Mouse (Mus musculus): ENCODE measurements at regions not wholly inside any gene's neighbourhood (a gene's known extent, or its start where the extent isn't known, plus 50 kb on each side); places are given as distances from the start of the nearest gene placed in this dataset.

DNA sequence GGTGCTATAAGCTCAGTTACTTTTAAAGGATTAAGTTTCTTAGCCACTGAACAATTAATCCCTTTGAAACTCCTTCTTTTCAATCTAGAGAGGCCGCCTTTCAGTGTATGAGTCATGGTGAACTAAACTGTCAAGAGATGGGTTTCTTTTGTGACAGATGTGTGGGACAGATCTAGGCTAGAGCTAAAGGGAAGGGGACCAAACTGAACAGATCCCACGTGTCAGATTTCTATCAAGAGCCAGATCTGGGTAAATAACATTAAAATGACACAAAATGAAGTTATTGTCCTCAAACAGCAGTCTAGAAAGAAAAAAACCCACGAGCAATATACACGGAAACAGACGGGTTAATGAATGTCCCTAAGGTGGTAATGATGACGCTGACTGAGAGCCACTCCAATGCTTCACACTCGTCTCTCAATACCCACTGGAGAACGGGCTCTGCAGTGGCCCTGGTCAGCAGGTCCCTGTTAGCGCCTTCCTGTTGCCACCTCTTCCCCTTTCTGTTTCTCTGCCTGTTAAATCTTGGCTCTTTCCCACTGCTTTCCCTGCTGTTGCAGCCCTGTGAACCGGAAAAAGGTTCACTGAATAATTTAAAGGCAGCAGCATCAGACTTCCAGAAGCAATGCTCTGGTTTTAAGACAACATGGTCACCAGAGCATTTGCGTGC is 52.7 kb upstream of the Rab3gap2 start:
- H3K4me3 ChIP-seq (ENCODE audit: low read depth, low read length), result no peak overlapping the region
- H3K9me3 ChIP-seq (replicated peaks; ENCODE audit: control insufficient read depth, low read length), result no peaks in the 10 kb centered on the region
- H3K9ac ChIP-seq (ENCODE audit: low read depth, low read length), result no peak overlapping the region
- 66% methylated on average over 11 of the region's 11 CpGs for WGBS (ENCODE audit: insufficient replicate concordance)
- ATAC-seq (replicated peaks; ENCODE audit: insufficient number of reproducible peaks, low FRiP score, low TSS enrichment), result no peak
- H3K27ac ChIP-seq (ENCODE audit: low read depth, low read length), result no peak overlapping the region
- H3K4me2 ChIP-seq, result no peak overlapping the region
- no peaks in the 10 kb centered on the region for H3K4me1 ChIP-seq (ENCODE audit: control insufficient read depth, insufficient read depth, low read length)
- no peaks in the 10 kb centered on the region for H3K36me3 ChIP-seq (ENCODE audit: control insufficient read depth, insufficient read depth, low read length)
- H3K27me3 ChIP-seq (ENCODE audit: control insufficient read depth, insufficient read depth, low read length), result no peaks in the 10 kb centered on the region

GRCm38 (mm10) chr1:185150431-185151129 is 53.3 kb upstream of the Rab3gap2 start:
- Histone ChIP-seq H3K27me3 (ENCODE audit: control insufficient read depth, insufficient read depth, low read length) (no peaks in the 10 kb centered on the region), H3K27ac (ENCODE audit: low read depth, low read length) (no peak overlapping the region), H3K4me2 (no peak overlapping the region), H3K4me1 (ENCODE audit: control insufficient read depth, insufficient read depth, low read length) (no peaks in the 10 kb centered on the region), H3K9me3 (replicated peaks; ENCODE audit: control insufficient read depth, low read length) (no peaks in the 10 kb centered on the region), H3K4me3 (ENCODE audit: low read depth, low read length) (no peak overlapping the region), H3K9ac (ENCODE audit: low read depth, low read length) (no peak overlapping the region), H3K36me3 (ENCODE audit: control insufficient read depth, insufficient read depth, low read length) (no peaks in the 10 kb centered on the region)
- 81% methylated on average over 15 of the region's 15 CpGs for WGBS (ENCODE audit: insufficient replicate concordance)
- ATAC-seq (replicated peaks; ENCODE audit: insufficient number of reproducible peaks, low FRiP score, low TSS enrichment), result no peak

DNA sequence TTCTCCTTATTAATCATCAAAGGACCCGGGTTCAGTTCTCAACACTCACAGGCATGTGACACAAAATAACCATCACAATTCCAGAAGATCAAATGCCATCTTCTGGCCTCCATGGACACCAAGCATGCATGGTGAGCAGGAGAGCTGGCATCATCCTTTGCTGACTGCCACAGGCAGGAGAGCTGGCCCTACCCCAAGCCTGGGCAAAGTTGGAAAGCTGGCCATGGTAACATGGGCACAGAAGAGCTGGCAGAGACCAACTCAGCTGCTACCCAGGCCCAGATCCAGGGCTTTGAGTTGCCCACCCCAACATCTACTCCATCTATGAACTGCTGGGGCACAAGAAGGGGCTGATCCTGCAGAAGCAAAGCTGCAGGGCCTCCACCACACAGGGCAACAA is 59.1 kb upstream of the Rab3gap2 start:
- Histone ChIP-seq H3K27me3 (ENCODE audit: control insufficient read depth, insufficient read depth, low read length) (no peaks in the 10 kb centered on the region), H3K9ac (ENCODE audit: low read depth, low read length) (no peak overlapping the region), H3K4me1 (ENCODE audit: control insufficient read depth, insufficient read depth, low read length) (no peaks in the 10 kb centered on the region), H3K4me3 (ENCODE audit: low read depth, low read length) (no peak overlapping the region), H3K36me3 (ENCODE audit: control insufficient read depth, insufficient read depth, low read length) (no peaks in the 10 kb centered on the region), H3K4me2 (no peak overlapping the region), H3K27ac (ENCODE audit: low read depth, low read length) (no peak overlapping the region), H3K9me3 (replicated peaks; ENCODE audit: control insufficient read depth, low read length) (no peaks in the 10 kb centered on the region)
- ATAC-seq (replicated peaks; ENCODE audit: insufficient number of reproducible peaks, low FRiP score, low TSS enrichment), result no peak
- WGBS (ENCODE audit: insufficient replicate concordance), result 68% methylated on average over 1 of the region's 1 CpGs

GRCm38 (mm10) chr1:185144006-185144405 is 59.9 kb upstream of the Rab3gap2 start:
- no peak overlapping the region for H3K9ac ChIP-seq (ENCODE audit: low read depth, low read length)
- H3K9me3 ChIP-seq (replicated peaks; ENCODE audit: control insufficient read depth, low read length), result no peaks in the 10 kb centered on the region
- 86% methylated on average over 15 of the region's 15 CpGs for WGBS (ENCODE audit: insufficient replicate concordance)
- ATAC-seq (replicated peaks; ENCODE audit: insufficient number of reproducible peaks, low FRiP score, low TSS enrichment), result no peak
- H3K4me2 ChIP-seq, result no peak overlapping the region
- H3K36me3 ChIP-seq (ENCODE audit: control insufficient read depth, insufficient read depth, low read length), result no peaks in the 10 kb centered on the region
- H3K4me3 ChIP-seq (ENCODE audit: low read depth, low read length), result no peak overlapping the region
- H3K27me3 ChIP-seq (ENCODE audit: control insufficient read depth, insufficient read depth, low read length), result no peaks in the 10 kb centered on the region
- no peak overlapping the region for H3K27ac ChIP-seq (ENCODE audit: low read depth, low read length)
- no peaks in the 10 kb centered on the region for H3K4me1 ChIP-seq (ENCODE audit: control insufficient read depth, insufficient read depth, low read length)

- ATAC-seq (replicated peaks; ENCODE audit: insufficient number of reproducible peaks, low FRiP score, low TSS enrichment), result no peak
- no peak overlapping the region for H3K27ac ChIP-seq (ENCODE audit: low read depth, low read length)
- H3K27me3 ChIP-seq (ENCODE audit: control insufficient read depth, insufficient read depth, low read length), result no peaks in the 10 kb centered on the region
- no peak overlapping the region for H3K9ac ChIP-seq (ENCODE audit: low read depth, low read length)
- H3K4me3 ChIP-seq (ENCODE audit: low read depth, low read length), result no peak overlapping the region
- H3K4me1 ChIP-seq (ENCODE audit: control insufficient read depth, insufficient read depth, low read length), result no peaks in the 10 kb centered on the region
- H3K4me2 ChIP-seq, result no peak overlapping the region
- no peaks in the 10 kb centered on the region for H3K36me3 ChIP-seq (ENCODE audit: control insufficient read depth, insufficient read depth, low read length)
- H3K9me3 ChIP-seq (replicated peaks; ENCODE audit: control insufficient read depth, low read length), result no peaks in the 10 kb centered on the region
- WGBS (ENCODE audit: insufficient replicate concordance), result 72% methylated on average over 5 of the region's 5 CpGs
Observed at GRCm38 (mm10) chr1:185140317-185140716, 63.6 kb upstream of the Rab3gap2 start.

- Histone ChIP-seq H3K27me3 (ENCODE audit: control insufficient read depth, insufficient read depth, low read length) (no peaks in the 10 kb centered on the region), H3K4me2 (no peak overlapping the region), H3K9me3 (replicated peaks; ENCODE audit: control insufficient read depth, low read length) (0 out of 2 replicates have a peak, but pooled peaks cover 1% of the 10 kb centered on the region), H3K4me1 (ENCODE audit: control insufficient read depth, insufficient read depth, low read length) (no peaks in the 10 kb centered on the region), H3K27ac (ENCODE audit: low read depth, low read length) (no peak overlapping the region), H3K4me3 (ENCODE audit: low read depth, low read length) (no peak overlapping the region), H3K36me3 (ENCODE audit: control insufficient read depth, insufficient read depth, low read length) (no peaks in the 10 kb centered on the region), H3K9ac (ENCODE audit: low read depth, low read length) (no peak overlapping the region)
- no peak for ATAC-seq (replicated peaks; ENCODE audit: insufficient number of reproducible peaks, low FRiP score, low TSS enrichment)
- 74% methylated on average over 4 of the region's 4 CpGs for WGBS (ENCODE audit: insufficient replicate concordance)
Observed at GRCm38 (mm10) chr1:185128209-185128608, 75.7 kb upstream of the Rab3gap2 start.

DNA sequence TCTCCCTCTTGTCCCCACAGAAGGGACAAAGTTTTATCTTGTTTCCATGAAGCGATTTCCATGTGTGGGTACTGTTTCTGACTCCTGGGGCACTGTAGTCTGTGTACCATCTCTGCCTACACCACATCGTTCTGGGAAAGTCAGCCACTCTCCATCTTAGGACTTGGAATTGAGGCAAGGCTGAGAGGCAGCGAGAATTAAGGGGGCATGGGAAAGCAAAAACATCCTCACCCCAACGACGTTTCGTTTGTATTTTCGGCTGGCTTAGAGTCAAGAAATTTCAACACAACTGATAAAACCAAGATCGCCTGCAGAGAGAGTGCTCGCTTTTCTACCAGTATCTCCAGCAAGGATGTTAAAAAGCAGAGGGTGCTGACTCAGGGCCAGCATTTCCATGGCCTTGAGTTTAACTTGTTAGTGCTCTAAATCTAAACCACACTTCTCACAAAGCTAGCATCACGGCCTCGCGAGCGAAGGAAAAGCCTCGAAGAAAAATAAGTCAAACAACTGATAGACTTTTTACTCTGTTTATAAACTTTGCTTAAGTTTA is 78.1 kb upstream of the Rab3gap2 start:
- WGBS (ENCODE audit: insufficient replicate concordance), result 42% methylated on average over 14 of the region's 14 CpGs
- ATAC-seq (replicated peaks; ENCODE audit: insufficient number of reproducible peaks, low FRiP score, low TSS enrichment), result no peak

GRCm38 (mm10) chr1:185121552-185121951 is 82.4 kb upstream of the Rab3gap2 start:
- H3K4me1 ChIP-seq (ENCODE audit: control insufficient read depth, insufficient read depth, low read length), result no peaks in the 10 kb centered on the region
- no peak overlapping the region for H3K27ac ChIP-seq (ENCODE audit: low read depth, low read length)
- no peaks in the 10 kb centered on the region for H3K27me3 ChIP-seq (ENCODE audit: control insufficient read depth, insufficient read depth, low read length)
- H3K4me3 ChIP-seq (ENCODE audit: low read depth, low read length), result no peak overlapping the region
- no peak overlapping the region for H3K9ac ChIP-seq (ENCODE audit: low read depth, low read length)
- ATAC-seq (replicated peaks; ENCODE audit: insufficient number of reproducible peaks, low FRiP score, low TSS enrichment), result no peak
- no peak overlapping the region for H3K4me2 ChIP-seq
- WGBS (ENCODE audit: insufficient replicate concordance), result 82% methylated on average over 2 of the region's 2 CpGs
- H3K9me3 ChIP-seq (replicated peaks; ENCODE audit: control insufficient read depth, low read length), result no peaks in the 10 kb centered on the region
- no peaks in the 10 kb centered on the region for H3K36me3 ChIP-seq (ENCODE audit: control insufficient read depth, insufficient read depth, low read length)

More for the DNA sequence above, 78.1 kb upstream of the Rab3gap2 start:
- no peaks in the 10 kb centered on the region for H3K9me3 ChIP-seq (replicated peaks; ENCODE audit: control insufficient read depth, low read length)
- no peak overlapping the region for H3K4me3 ChIP-seq (ENCODE audit: low read depth, low read length)
- no peaks in the 10 kb centered on the region for H3K4me1 ChIP-seq (ENCODE audit: control insufficient read depth, insufficient read depth, low read length)
- H3K36me3 ChIP-seq (ENCODE audit: control insufficient read depth, insufficient read depth, low read length), result no peaks in the 10 kb centered on the region
- no peaks in the 10 kb centered on the region for H3K27me3 ChIP-seq (ENCODE audit: control insufficient read depth, insufficient read depth, low read length)
- H3K4me2 ChIP-seq, result no peak overlapping the region
- no peak overlapping the region for H3K27ac ChIP-seq (ENCODE audit: low read depth, low read length)
- no peak overlapping the region for H3K9ac ChIP-seq (ENCODE audit: low read depth, low read length)

Measured in heart, embryonic 11.5 days (tissue).